Mouse (Mus musculus) ES-CJ7 (cell line): ENCODE measurements around the gene Frmd4a.
A peak's percentile ranks its signal among the peaks of the same experiment; 100 is the strongest.
"Not testable (repeated sequence)": the region's sequence is repeated elsewhere in the genome, so short reads cannot be mapped to it uniquely, and the experiment has no call there.

ENCODE experiments used
- DNase-seq: peaks from one replicate; pipeline ENCODE4 v3.0.0; 2011; ENCODE audit warnings: low read depth, low spot score

The Frmd4a gene

GRCm38 (mm10) chr2:4551866-4552265 is 534.3 kb downstream of the Frmd4a start:
- no peak for DNase-seq

GRCm38 (mm10) chr2:4552486-4552885 is 535.0 kb downstream of the Frmd4a start:
- DNase-seq: no peak

- DNase-seq: no peak
These were observed 537.7 kb downstream of the Frmd4a start for GRCm38 (mm10) chr2:4555221-4555631.

GRCm38 (mm10) chr2:4556188-4556587 is 538.7 kb downstream of the Frmd4a start:
- DNase-seq: no peak

GRCm38 (mm10) chr2:4557028-4557427 is 539.5 kb downstream of the Frmd4a start:
- no peak for DNase-seq

GRCm38 (mm10) chr2:4557466-4557865 is 539.9 kb downstream of the Frmd4a start:
- DNase-seq: no peak

GRCm38 (mm10) chr2:4558651-4559203 is 541.2 kb downstream of the Frmd4a start:
- no peak for DNase-seq

GRCm38 (mm10) chr2:4559211-4559882 is 541.8 kb downstream of the Frmd4a start:
- DNase-seq: peak; percentile 81

- no peak for DNase-seq
These were observed 542.3 kb downstream of the Frmd4a start for GRCm38 (mm10) chr2:4559883-4560247.

- not testable (repeated sequence) for DNase-seq
These were observed 543.0 kb downstream of the Frmd4a start for GRCm38 (mm10) chr2:4560516-4560915.

GRCm38 (mm10) chr2:4561196-4561595 is 543.7 kb downstream of the Frmd4a start:
- DNase-seq: no peak

GRCm38 (mm10) chr2:4562373-4562772 is 544.9 kb downstream of the Frmd4a start:
- no peak for DNase-seq

GRCm38 (mm10) chr2:4562826-4563225 is 545.3 kb downstream of the Frmd4a start:
- no peak for DNase-seq

GRCm38 (mm10) chr2:4563322-4563721 is 545.8 kb downstream of the Frmd4a start:
- no peak for DNase-seq

GRCm38 (mm10) chr2:4566260-4566955 is 548.9 kb downstream of the Frmd4a start:
- no peak for DNase-seq

GRCm38 (mm10) chr2:4566956-4567680 is 549.6 kb downstream of the Frmd4a start:
- no peak for DNase-seq

- no peak for DNase-seq
These were observed 551.5 kb downstream of the Frmd4a start for GRCm38 (mm10) chr2:4568967-4569366.

GRCm38 (mm10) chr2:4570186-4570861 is 552.8 kb downstream of the Frmd4a start:
- no peak for DNase-seq

GRCm38 (mm10) chr2:4572498-4573263 is 555.2 kb downstream of the Frmd4a start:
- no peak for DNase-seq

GRCm38 (mm10) chr2:4573386-4573785 is 555.9 kb downstream of the Frmd4a start:
- peak; percentile 62 for DNase-seq

- peak; percentile 57 for DNase-seq
These were observed 556.7 kb downstream of the Frmd4a start for GRCm38 (mm10) chr2:4574251-4574650.
